Mouse (Mus musculus): Measurements from ENCODE around the gene Acacb.

- TF ChIP-seq CTCF (IDR thresholded peaks at IDR 0.05; ENCODE audit: low read depth, low read length) = no peak
- TF ChIP-seq TAL1 (conservative IDR thresholded peaks at IDR 0.05; ENCODE audit: low read depth, low read length) = no peak
- no peak for TF ChIP-seq GATA1 (IDR thresholded peaks at IDR 0.05; ENCODE audit: borderline replicate concordance, low read length)
- TF ChIP-seq POLR2AphosphoS5 (IDR thresholded peaks at IDR 0.05; ENCODE audit: insufficient replicate concordance, low read depth, low read length) = no peak
- no peak for TF ChIP-seq GATA2 (IDR thresholded peaks at IDR 0.05; ENCODE audit: borderline replicate concordance, low read depth, low read length)
Measured at GRCm38 (mm10) chr5:114179541-114179940, 33.2 kb downstream of the Acacb start.

Measured in G1E (cell line).